Mouse (Mus musculus): ENCODE measurements around the gene Magel2.

Magel2 gene

GRCm38 (mm10) chr7:62420566-62420965, 43.8 kb downstream of the Magel2 start:
- in situ Hi-C loops (cut with MboI, MseI): no loop called here

GRCm38 (mm10) chr7:62423210-62423609, 46.4 kb downstream of the Magel2 start:
- in situ Hi-C loops (cut with MboI, MseI): no loop called here

DNA sequence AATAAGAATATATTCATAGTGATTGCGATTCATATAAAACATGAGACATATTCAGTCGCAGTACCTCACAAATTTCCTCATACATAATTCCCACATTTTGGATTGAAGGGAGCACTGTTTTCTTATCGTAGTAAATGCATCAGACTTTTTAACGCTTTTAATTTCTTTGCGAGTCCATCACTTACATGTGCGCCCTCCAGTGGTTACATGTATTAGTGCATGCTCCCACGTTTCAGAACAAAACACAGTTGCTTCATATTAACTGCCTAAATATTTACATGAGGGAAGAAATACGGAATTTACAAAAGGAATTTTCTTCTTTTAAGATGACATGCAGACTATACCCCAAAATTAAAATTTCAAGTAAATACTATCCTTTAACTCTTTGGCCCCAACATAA, 51.5 kb downstream of the Magel2 start:
- in situ Hi-C loops (cut with MboI, MseI): no loop called here
